Mouse (Mus musculus) liver, adult 2 months (tissue): ENCODE data around the gene Akirin1.

Experiments
- CTCF ChIP-seq: fragments of 200-500 bp; IDR thresholded peaks from 2 replicates; pipeline ENCODE4 v1.5.1; 2011; ENCODE audit warnings: low read depth, low read length, control low read depth
- POLR2A ChIP-seq: fragments of 200-500 bp; IDR thresholded peaks from 2 replicates; pipeline ENCODE4 v1.6.1; 2011; ENCODE audit warnings: low read length, control low read depth; ENCODE audit not compliant: insufficient read depth; ENCODE audit errors: extremely low read depth

- TF ChIP-seq POLR2A (no peak), CTCF (no peak)
Observed at GRCm38 (mm10) chr4:123767807-123768206, 17.7 kb upstream of the Akirin1 start.
